Mouse (Mus musculus) testis, adult 2 months (tissue): ENCODE measurements at regions not wholly inside any gene's neighbourhood (a gene's known extent, or its start where the extent isn't known, plus 50 kb on each side); places are given as distances from the start of the nearest gene placed in this dataset.

Source experiments
- CTCF ChIP-seq: fragments of 200-500 bp; IDR thresholded peaks from 2 replicates; pipeline ENCODE4 v1.5.1; 2012; ENCODE audit warnings: low read depth, mild to moderate bottlenecking, inconsistent platforms, low read length, moderate library complexity; ENCODE audit not compliant: control insufficient read depth, insufficient read depth, insufficient replicate concordance
- POLR2A ChIP-seq: fragments of 200-500 bp; IDR thresholded peaks from 2 replicates; pipeline ENCODE4 v1.6.1; 2012; ENCODE audit warnings: low read depth, mild to moderate bottlenecking, inconsistent platforms, low read length, moderate library complexity; ENCODE audit not compliant: control insufficient read depth

DNA sequence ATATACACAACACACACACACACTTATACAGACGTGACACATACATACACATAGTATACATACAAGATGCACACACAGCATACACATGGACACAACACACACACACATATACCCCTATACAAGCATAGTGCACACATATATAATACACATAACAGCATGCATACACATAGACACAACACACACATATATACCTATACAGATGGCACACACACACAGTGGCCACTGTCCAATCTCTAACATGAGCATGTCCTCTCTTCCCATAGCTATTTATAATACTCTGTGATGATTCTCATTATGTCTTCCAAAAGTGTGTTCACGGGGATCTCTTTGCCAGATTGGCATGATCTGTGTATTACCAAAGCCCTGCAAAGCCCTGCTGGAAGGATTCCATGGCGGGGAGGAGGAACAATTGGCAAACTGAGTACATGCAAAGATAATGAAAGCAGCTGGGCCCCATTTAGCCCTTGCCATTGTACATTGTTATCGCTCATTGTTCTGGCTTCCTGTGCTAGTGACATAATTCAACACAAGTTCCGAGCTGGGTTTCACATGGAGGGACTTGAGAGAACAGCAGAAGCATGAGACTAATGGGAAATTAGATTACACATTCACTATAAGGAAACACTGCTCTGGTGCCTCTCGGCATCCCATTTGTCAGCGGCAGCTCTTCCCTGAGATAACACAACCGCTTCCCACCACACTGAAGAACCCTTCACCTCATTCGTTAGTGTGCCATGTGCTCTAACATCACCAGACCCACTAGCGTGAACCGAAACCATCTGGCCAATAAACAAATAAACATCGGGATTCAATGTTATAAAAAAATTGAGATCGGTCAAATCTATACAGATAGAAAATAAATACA lies 471.7 kb downstream of the Defb40 start:
- TF ChIP-seq POLR2A (no peak), CTCF (no peak)
